Comparison of ENCODE assay signal across 8 mouse cellular contexts in genomic region chr13:23518885-23519284, GRCm38 (mm10). TPM values are rescaled to one million over a fixed set of nuclear protein-coding genes. Genes with fewer than 3 reads are reported as not detected.
DNase-seq lines count a peak whose midpoint lies in the region; ATAC-seq and TF ChIP-seq lines count a peak whose summit lies in the region.

No protein-coding gene starts in this region.

- peak overlapping the region; percentile 33 for H3K4me3 ChIP-seq in C2C12 (ENCODE audit: insufficient read depth, poor library complexity, severe bottlenecking)
- H3K4me3 ChIP-seq in forebrain, embryonic 10.5 days: peak overlapping the region; percentile 59
- H3K4me3 ChIP-seq in heart, postnatal 0 days (ENCODE audit: low read depth, low read length): peak overlapping the region; percentile 59
- H3K4me3 ChIP-seq in liver, embryonic 13.5 days (replicated peaks): peak overlapping the region; percentile 65
- H3K4me3 ChIP-seq in stomach, postnatal 0 days (ENCODE audit: low read depth, low read length): peak overlapping the region; percentile 54

- TF ChIP-seq CTCF in C2C12 (IDR thresholded peaks at IDR 0.05; ENCODE audit: control insufficient read depth, insufficient read depth, insufficient read length): no peak
- no peak for TF ChIP-seq CTCF in heart, postnatal 0 days (IDR thresholded peaks at IDR 0.05; ENCODE audit: low read depth)
- TF ChIP-seq CTCF in stomach, postnatal 0 days (IDR thresholded peaks at IDR 0.05; ENCODE audit: low read depth): no peak

- no peaks in the 10 kb centered on the region for H3K27me3 ChIP-seq in C2C12 (ENCODE audit: control insufficient read depth, insufficient read depth, insufficient read length)
- no peaks in the 10 kb centered on the region for H3K27me3 ChIP-seq in forebrain, embryonic 10.5 days (ENCODE audit: poor library complexity, severe bottlenecking)
- no peaks in the 10 kb centered on the region for H3K27me3 ChIP-seq in heart, postnatal 0 days (ENCODE audit: control insufficient read depth, insufficient read depth, low read length)
- H3K27me3 ChIP-seq in liver, embryonic 13.5 days: no peaks in the 10 kb centered on the region
- no peaks in the 10 kb centered on the region for H3K27me3 ChIP-seq in stomach, postnatal 0 days (ENCODE audit: control insufficient read depth, insufficient read depth, low read length)

- H3K27ac ChIP-seq in forebrain, embryonic 10.5 days: no peak overlapping the region
- H3K27ac ChIP-seq in heart, postnatal 0 days (ENCODE audit: low read depth): peak overlapping the region; percentile 74
- H3K27ac ChIP-seq in liver, embryonic 13.5 days: peak overlapping the region; percentile 70
- H3K27ac ChIP-seq in stomach, postnatal 0 days (replicated peaks): peak overlapping the region; percentile 15

- H3K4me2 ChIP-seq in heart, postnatal 0 days (ENCODE audit: low read depth, low read length): peak overlapping the region; percentile 80
- H3K4me2 ChIP-seq in liver, embryonic 13.5 days: peak overlapping the region; percentile 67
- H3K4me2 ChIP-seq in stomach, postnatal 0 days (replicated peaks; ENCODE audit: low read depth): peak overlapping the region; percentile 69

- no peak for TF ChIP-seq EP300 in heart, postnatal 0 days (IDR thresholded peaks at IDR 0.05; ENCODE audit: low read depth)
- no peak for TF ChIP-seq EP300 in stomach, postnatal 0 days (optimal IDR thresholded peaks at IDR 0.05)

- H3K4me1 ChIP-seq in forebrain, embryonic 10.5 days: peaks cover 23% of the 10 kb centered on the region
- no peaks in the 10 kb centered on the region for H3K4me1 ChIP-seq in heart, postnatal 0 days (ENCODE audit: control insufficient read depth, insufficient read depth)
- H3K4me1 ChIP-seq in liver, embryonic 13.5 days (replicated peaks): peaks cover 47% of the 10 kb centered on the region
- H3K4me1 ChIP-seq in stomach, postnatal 0 days (replicated peaks; ENCODE audit: control insufficient read depth, insufficient read depth): no peaks in the 10 kb centered on the region

- WGBS in forebrain, embryonic 10.5 days: under 1% methylated on average over 6 of the region's 6 CpGs
- under 1% methylated on average over 6 of the region's 6 CpGs for WGBS in heart, postnatal 0 days
- under 1% methylated on average over 6 of the region's 6 CpGs for WGBS in liver, embryonic 13.5 days (ENCODE audit: insufficient replicate concordance)
- 0% methylated on average over 6 of the region's 6 CpGs for WGBS in stomach, postnatal 0 days

- no peaks in the 10 kb centered on the region for H3K9me3 ChIP-seq in forebrain, embryonic 10.5 days
- no peaks in the 10 kb centered on the region for H3K9me3 ChIP-seq in heart, postnatal 0 days (replicated peaks; ENCODE audit: control insufficient read depth, low read length)
- no peaks in the 10 kb centered on the region for H3K9me3 ChIP-seq in liver, embryonic 13.5 days (replicated peaks)
- H3K9me3 ChIP-seq in stomach, postnatal 0 days (ENCODE audit: control insufficient read depth, low read length): no peaks in the 10 kb centered on the region

- peak; percentile 79 for DNase-seq in brain, adult 2 months (ENCODE audit: low read depth, low spot score)
- peak; percentile 78 for DNase-seq in forebrain, embryonic 10.5 days (ENCODE audit: extremely low spot score, low spot score)
- DNase-seq in heart, postnatal 0 days (ENCODE audit: low spot score): peak; percentile 68
- peak; percentile 74 to 77 for DNase-seq in kidney, postnatal 36 days
- peak; percentile 80 for DNase-seq in liver, embryonic 13.5 days
- DNase-seq in naive thymus-derived CD4-positive, alpha-beta T cell, adult 2 months (ENCODE audit: low read depth): peak; percentile 90
- DNase-seq in stomach, postnatal 0 days (ENCODE audit: low spot score): peak; percentile 74

- H3K79me2 ChIP-seq in C2C12 (ENCODE audit: control insufficient read depth, insufficient read depth): no peaks in the 10 kb centered on the region

- H3ac ChIP-seq in C2C12 (ENCODE audit: control insufficient read depth, insufficient read length, low read depth): peak overlapping the region; percentile 24

- no peaks in the 10 kb centered on the region for H3K36me3 ChIP-seq in C2C12 (ENCODE audit: control insufficient read depth, insufficient read depth)
- no peaks in the 10 kb centered on the region for H3K36me3 ChIP-seq in forebrain, embryonic 10.5 days (replicated peaks)
- H3K36me3 ChIP-seq in heart, postnatal 0 days (replicated peaks; ENCODE audit: control insufficient read depth, insufficient read depth, low read length): no peaks in the 10 kb centered on the region
- H3K36me3 ChIP-seq in liver, embryonic 13.5 days: no peaks in the 10 kb centered on the region
- no peaks in the 10 kb centered on the region for H3K36me3 ChIP-seq in stomach, postnatal 0 days (ENCODE audit: control insufficient read depth, insufficient read depth, low read length)

- no peak for ATAC-seq in heart, postnatal 0 days (ENCODE audit: insufficient read depth, low read depth)
- ATAC-seq in liver, embryonic 13.5 days (ENCODE audit: low read depth): peak; percentile 49; the same call in 1 of the 2 replicates
- ATAC-seq in stomach, postnatal 0 days (ENCODE audit: low FRiP score, low TSS enrichment): peak; percentile 51

- no peak overlapping the region for H3K9ac ChIP-seq in heart, postnatal 0 days (replicated peaks; ENCODE audit: low read depth, low read length)
- peak overlapping the region; percentile 62 for H3K9ac ChIP-seq in liver, embryonic 13.5 days
- no peak overlapping the region for H3K9ac ChIP-seq in stomach, postnatal 0 days (ENCODE audit: low read length)

- no peaks in the 10 kb centered on the region for H3K79me3 ChIP-seq in C2C12 (ENCODE audit: low read depth)

TF ChIP-seq in C2C12, 6 proteins besides CTCF, POLR2A, EP300 and RAD21:
- no peak for TF ChIP-seq FOSL1 (IDR thresholded peaks at IDR 0.05; ENCODE audit: insufficient read depth, low read length, poor library complexity, severe bottlenecking)
- TF ChIP-seq CEBPB (IDR thresholded peaks at IDR 0.05; ENCODE audit: low read depth): no peak
- no peak for TF ChIP-seq MYOD1 (IDR thresholded peaks at IDR 0.05; ENCODE audit: control insufficient read depth, insufficient read length, low read depth)
- no peak for TF ChIP-seq USF1 (IDR thresholded peaks at IDR 0.05; ENCODE audit: low read depth)
- TF ChIP-seq MAX (IDR thresholded peaks at IDR 0.05): no peak
- no peak for TF ChIP-seq MYOG (IDR thresholded peaks at IDR 0.05; ENCODE audit: control insufficient read depth, extremely low read depth, insufficient read length)

RNA-seq across cellular contexts. Expression of gene Hist1h4h, which starts 12.0 kb away (rescaled TPM):
- polyA plus RNA-seq in C2C12 (2012; fragmentation: generic; extraction: Trizol): 6.9 TPM
- polyA plus RNA-seq in forebrain, embryonic 10.5 days (2016; fragmentation: Nextera tagmentation; extraction: Ambion mirVana): 3.8 and 4.0 TPM in 2 replicates
- 3,824 and 4,565 TPM in 2 replicates for total RNA-seq in heart, postnatal 0 days (2014; rRNA removed; ENCODE audit: low replicate concordance)
- polyA plus RNA-seq in heart, postnatal 0 days (2015; fragmentation: Nextera tagmentation; extraction: Ambion mirVana): 30.4 and 37.5 TPM in 2 replicates
- 3.8 and 5.9 TPM in 2 replicates for polyA plus RNA-seq in liver, embryonic 13.5 days (2015; fragmentation: Nextera tagmentation; extraction: Ambion mirVana)
- 13.7 and 18.3 TPM in 2 replicates for polyA plus RNA-seq in stomach, postnatal 0 days (2015; fragmentation: Nextera tagmentation; extraction: Ambion mirVana)

RNA-seq across cellular contexts. Expression of gene Hist1h2af, which starts 14.8 kb away (rescaled TPM):
- polyA plus RNA-seq in C2C12 (2012; fragmentation: generic; extraction: Trizol): 98.1 TPM
- 6.7 and 9.5 TPM in 2 replicates for polyA plus RNA-seq in forebrain, embryonic 10.5 days (2016; fragmentation: Nextera tagmentation; extraction: Ambion mirVana)
- total RNA-seq in heart, postnatal 0 days (2014; rRNA removed; ENCODE audit: low replicate concordance): 369 and 922 TPM in 2 replicates
- 1.3 and 2.6 TPM in 2 replicates for polyA plus RNA-seq in heart, postnatal 0 days (2015; fragmentation: Nextera tagmentation; extraction: Ambion mirVana)
- polyA plus RNA-seq in liver, embryonic 13.5 days (2015; fragmentation: Nextera tagmentation; extraction: Ambion mirVana): 7.7 and 13.6 TPM in 2 replicates
- 4.5 and 8.9 TPM in 2 replicates for polyA plus RNA-seq in stomach, postnatal 0 days (2015; fragmentation: Nextera tagmentation; extraction: Ambion mirVana)

RNA-seq across cellular contexts. Expression of gene Hist1h3g, which starts 16.3 kb away (rescaled TPM):
- 5.5 TPM for polyA plus RNA-seq in C2C12 (2012; fragmentation: generic; extraction: Trizol)
- 6.3 and 8.1 TPM in 2 replicates for polyA plus RNA-seq in forebrain, embryonic 10.5 days (2016; fragmentation: Nextera tagmentation; extraction: Ambion mirVana)
- 709 and 989 TPM in 2 replicates for total RNA-seq in heart, postnatal 0 days (2014; rRNA removed; ENCODE audit: low replicate concordance)
- 2.4 and 2.5 TPM in 2 replicates for polyA plus RNA-seq in heart, postnatal 0 days (2015; fragmentation: Nextera tagmentation; extraction: Ambion mirVana)
- 10.3 and 17.1 TPM in 2 replicates for polyA plus RNA-seq in liver, embryonic 13.5 days (2015; fragmentation: Nextera tagmentation; extraction: Ambion mirVana)
- 2.3 and 3.4 TPM in 2 replicates for polyA plus RNA-seq in stomach, postnatal 0 days (2015; fragmentation: Nextera tagmentation; extraction: Ambion mirVana)

RNA-seq across cellular contexts. Expression of gene Hist1h2bh, which starts 24.3 kb away (rescaled TPM):
- polyA plus RNA-seq in C2C12 (2012; fragmentation: generic; extraction: Trizol): 1.2 TPM
- polyA plus RNA-seq in forebrain, embryonic 10.5 days (2016; fragmentation: Nextera tagmentation; extraction: Ambion mirVana): 0.74 and 0.79 TPM in 2 replicates
- total RNA-seq in heart, postnatal 0 days (2014; rRNA removed; ENCODE audit: low replicate concordance): 82.5 and 133 TPM in 2 replicates
- polyA plus RNA-seq in heart, postnatal 0 days (2015; fragmentation: Nextera tagmentation; extraction: Ambion mirVana): 0.25 and 0.31 TPM in 2 replicates
- polyA plus RNA-seq in liver, embryonic 13.5 days (2015; fragmentation: Nextera tagmentation; extraction: Ambion mirVana): 1.7 TPM in 2 replicates
- polyA plus RNA-seq in stomach, postnatal 0 days (2015; fragmentation: Nextera tagmentation; extraction: Ambion mirVana): 0.30 and 0.62 TPM in 2 replicates

RNA-seq across cellular contexts. Expression of gene Hist1h3f, which starts 25.0 kb away (rescaled TPM):
- polyA plus RNA-seq in C2C12 (2012; fragmentation: generic; extraction: Trizol): 1.2 TPM
- 1.00 and 1.7 TPM in 2 replicates for polyA plus RNA-seq in forebrain, embryonic 10.5 days (2016; fragmentation: Nextera tagmentation; extraction: Ambion mirVana)
- 441 and 779 TPM in 2 replicates for total RNA-seq in heart, postnatal 0 days (2014; rRNA removed; ENCODE audit: low replicate concordance)
- polyA plus RNA-seq in heart, postnatal 0 days (2015; fragmentation: Nextera tagmentation; extraction: Ambion mirVana): 0.29 and 0.45 TPM in 2 replicates
- polyA plus RNA-seq in liver, embryonic 13.5 days (2015; fragmentation: Nextera tagmentation; extraction: Ambion mirVana): 1.1 and 2.1 TPM in 2 replicates
- 0.51 and 0.78 TPM in 2 replicates for polyA plus RNA-seq in stomach, postnatal 0 days (2015; fragmentation: Nextera tagmentation; extraction: Ambion mirVana)
